Mouse (Mus musculus) forebrain, embryonic 13.5 days (tissue): Measurements from ENCODE around the gene Kank1. TPM values are rescaled to one million over a fixed set of nuclear protein-coding genes. Genes with fewer than 3 reads are reported as not detected.

Source experiments
- ATAC-seq: fragments of 200-750 bp; cut with Nextera tagmentation; 2 replicates; pipeline ENCODE4 v1.8.0; 2017
- H3K27ac ChIP-seq: fragments of 300-500 bp; sonication (generic); 2 replicates; pipeline ENCODE4 v1.5.1; 2015; ENCODE audit warnings: inconsistent platforms, mild to moderate bottlenecking, moderate library complexity
- H3K27me3 ChIP-seq: fragments of 300-500 bp; sonication (generic); 2 replicates; pipeline ENCODE4 v1.6.1; 2015; ENCODE audit warnings: mild to moderate bottlenecking, inconsistent platforms
- H3K36me3 ChIP-seq: fragments of 300-500 bp; sonication (generic); 2 replicates; pipeline ENCODE4 v1.6.1; 2015; ENCODE audit warnings: mild to moderate bottlenecking, inconsistent platforms; ENCODE audit not compliant: poor library complexity, severe bottlenecking
- H3K4me1 ChIP-seq: fragments of 300-500 bp; sonication (generic); 2 replicates; pipeline ENCODE4 v1.6.1; 2015; ENCODE audit warnings: inconsistent platforms
- H3K4me2 ChIP-seq: fragments of 300-500 bp; sonication (generic); 2 replicates; pipeline ENCODE4 v1.6.1; 2015; ENCODE audit warnings: inconsistent platforms, mild to moderate bottlenecking, moderate library complexity
- H3K4me3 ChIP-seq: fragments of 300-500 bp; sonication (generic); 2 replicates; pipeline ENCODE4 v1.5.1; 2015; ENCODE audit warnings: mild to moderate bottlenecking, inconsistent platforms
- H3K9ac ChIP-seq: fragments of 300-500 bp; sonication (generic); 2 replicates; pipeline ENCODE4 v1.6.1; 2015; ENCODE audit warnings: mild to moderate bottlenecking, inconsistent platforms
- H3K9me3 ChIP-seq: fragments of 300-500 bp; sonication (generic); replicated peaks from 2 replicates; pipeline ENCODE4 v1.6.1; 2016; ENCODE audit warnings: inconsistent platforms
- WGBS: fragments of 180-500 bp; shearing (Covaris S2); methylation state at CpG from one replicate; pipeline ENCODE4 v1.1.7; 2015; 5-methylcytosine and 5-hydroxymethylcytosine counted together
- polyA plus RNA-seq: library from polyadenylated mRNA; unstranded; fragments of >200 nt; fragmentation: Nextera tagmentation; extraction: Ambion mirVana; gene quantifications from 2 replicates; pipeline ENCODE4 v1.2.1, GENCODE M21; 2015

Kank1 gene
- polyA plus RNA-seq, 1 experiment from 2014 or later, result 2.7 TPM

GRCm38 (mm10) chr19:25230058-25230974 is 6.5 kb upstream of the Kank1 start:
- H3K4me1 ChIP-seq, result no peaks in the 10 kb centered on the region
- no peak overlapping the region for H3K27ac ChIP-seq
- no peak for ATAC-seq
- H3K9ac ChIP-seq, result no peak overlapping the region
- H3K4me2 ChIP-seq, result no peak overlapping the region
- no peaks in the 10 kb centered on the region for H3K9me3 ChIP-seq
- 78% methylated on average over 4 of the region's 4 CpGs for WGBS
- peaks cover 5% of the 10 kb centered on the region for H3K27me3 ChIP-seq
- H3K4me3 ChIP-seq, result no peak overlapping the region
- no peaks in the 10 kb centered on the region for H3K36me3 ChIP-seq

GRCm38 (mm10) chr19:25230975-25231334 is 5.8 kb upstream of the Kank1 start:
- 42% methylated on average over 4 of the region's 4 CpGs for WGBS
- peaks cover 7% of the 10 kb centered on the region for H3K27me3 ChIP-seq
- no peak overlapping the region for H3K4me2 ChIP-seq
- H3K27ac ChIP-seq, result no peak overlapping the region
- H3K9me3 ChIP-seq, result no peaks in the 10 kb centered on the region
- H3K36me3 ChIP-seq, result no peaks in the 10 kb centered on the region
- H3K4me3 ChIP-seq, result no peak overlapping the region
- no peak for ATAC-seq
- no peaks in the 10 kb centered on the region for H3K4me1 ChIP-seq
- no peak overlapping the region for H3K9ac ChIP-seq

GRCm38 (mm10) chr19:25232032-25232431 is 4.7 kb upstream of the Kank1 start:
- WGBS, result 70% methylated on average over 10 of the region's 10 CpGs
- Histone ChIP-seq H3K27me3 (peaks cover 12% of the 10 kb centered on the region), H3K4me3 (no peak overlapping the region), H3K9ac (no peak overlapping the region), H3K9me3 (no peaks in the 10 kb centered on the region), H3K36me3 (no peaks in the 10 kb centered on the region), H3K27ac (no peak overlapping the region), H3K4me1 (peaks cover under 1% of the 10 kb centered on the region; the same call in 1 of the 2 replicates), H3K4me2 (no peak overlapping the region)
- ATAC-seq, result no peak

- peak overlapping the region; percentile 56 for H3K4me3 ChIP-seq
- H3K36me3 ChIP-seq, result no peaks in the 10 kb centered on the region
- ATAC-seq, result peak; percentile 16; the same call in 1 of the 2 replicates
- H3K9ac ChIP-seq, result peak overlapping the region; percentile 64
- peaks cover 24% of the 10 kb centered on the region for H3K27me3 ChIP-seq
- peaks cover 12% of the 10 kb centered on the region for H3K4me1 ChIP-seq
- peak overlapping the region; percentile 97 for H3K4me2 ChIP-seq
- no peak overlapping the region for H3K27ac ChIP-seq
- WGBS, result under 1% methylated on average over 35 of the region's 35 CpGs
- H3K9me3 ChIP-seq, result no peaks in the 10 kb centered on the region
These were observed 791 bp downstream of the Kank1 start for GRCm38 (mm10) chr19:25237492-25238040.

- WGBS, result 3% methylated on average over 13 of the region's 13 CpGs
These were observed 1.3 kb downstream of the Kank1 start for GRCm38 (mm10) chr19:25238121-25238520.

GRCm38 (mm10) chr19:25243566-25243965 is 6.8 kb downstream of the Kank1 start:
- Histone ChIP-seq H3K27me3 (no peaks in the 10 kb centered on the region), H3K4me1 (no peaks in the 10 kb centered on the region), H3K9ac (no peak overlapping the region), H3K4me2 (no peak overlapping the region), H3K27ac (no peak overlapping the region), H3K36me3 (no peaks in the 10 kb centered on the region), H3K9me3 (no peaks in the 10 kb centered on the region), H3K4me3 (no peak overlapping the region)
- no peak for ATAC-seq
- 89% methylated on average over 4 of the region's 4 CpGs for WGBS

More at GRCm38 (mm10) chr19:25238121-25238520, 1.3 kb downstream of the Kank1 start:
- Histone ChIP-seq H3K36me3 (no peaks in the 10 kb centered on the region), H3K4me2 (peak overlapping the region; percentile 97), H3K9ac (no peak overlapping the region), H3K4me3 (peak overlapping the region; percentile 56; the same call in 1 of the 2 replicates), H3K27me3 (peaks cover 24% of the 10 kb centered on the region), H3K27ac (no peak overlapping the region), H3K4me1 (peaks cover 12% of the 10 kb centered on the region), H3K9me3 (no peaks in the 10 kb centered on the region)
- ATAC-seq, result no peak

GRCm38 (mm10) chr19:25246062-25246461 is 9.3 kb downstream of the Kank1 start:
- no peak overlapping the region for H3K4me2 ChIP-seq
- no peaks in the 10 kb centered on the region for H3K9me3 ChIP-seq
- no peaks in the 10 kb centered on the region for H3K27me3 ChIP-seq
- no peak overlapping the region for H3K9ac ChIP-seq
- H3K27ac ChIP-seq, result no peak overlapping the region
- no peak overlapping the region for H3K4me3 ChIP-seq
- no peak for ATAC-seq
- H3K4me1 ChIP-seq, result 0 out of 2 replicates have a peak, but pooled peaks cover 6% of the 10 kb centered on the region
- WGBS, result 92% methylated on average over 8 of the region's 8 CpGs
- no peaks in the 10 kb centered on the region for H3K36me3 ChIP-seq

- Histone ChIP-seq H3K27me3 (no peaks in the 10 kb centered on the region), H3K4me1 (0 out of 2 replicates have a peak, but pooled peaks cover 6% of the 10 kb centered on the region), H3K27ac (no peak overlapping the region), H3K36me3 (no peaks in the 10 kb centered on the region), H3K9ac (no peak overlapping the region), H3K4me3 (no peak overlapping the region), H3K9me3 (no peaks in the 10 kb centered on the region), H3K4me2 (no peak overlapping the region)
- no peak for ATAC-seq
- 91% methylated on average over 14 of the region's 14 CpGs for whole genome bisulfite sequencing
These were observed 11.2 kb downstream of the Kank1 start for GRCm38 (mm10) chr19:25247858-25248552.

- 20% methylated on average over 13 of the region's 13 CpGs for WGBS
- no peaks in the 10 kb centered on the region for H3K36me3 ChIP-seq
- H3K4me1 ChIP-seq, result 0 out of 2 replicates have a peak, but pooled peaks cover 6% of the 10 kb centered on the region
- no peak overlapping the region for H3K9ac ChIP-seq
- no peak overlapping the region for H3K4me3 ChIP-seq
- no peak for ATAC-seq
- no peaks in the 10 kb centered on the region for H3K27me3 ChIP-seq
- H3K9me3 ChIP-seq, result no peaks in the 10 kb centered on the region
- H3K27ac ChIP-seq, result no peak overlapping the region
- no peak overlapping the region for H3K4me2 ChIP-seq
These were observed 12.5 kb downstream of the Kank1 start for GRCm38 (mm10) chr19:25249230-25249629.

GRCm38 (mm10) chr19:25251610-25252140 is 14.9 kb downstream of the Kank1 start:
- H3K36me3 ChIP-seq, result no peaks in the 10 kb centered on the region
- H3K9me3 ChIP-seq, result no peaks in the 10 kb centered on the region
- no peak overlapping the region for H3K4me2 ChIP-seq
- no peak overlapping the region for H3K9ac ChIP-seq
- H3K4me3 ChIP-seq, result no peak overlapping the region
- 78% methylated on average over 3 of the region's 3 CpGs for WGBS
- no peak for ATAC-seq
- no peaks in the 10 kb centered on the region for H3K27me3 ChIP-seq
- no peak overlapping the region for H3K27ac ChIP-seq
- 0 out of 2 replicates have a peak, but pooled peaks cover 6% of the 10 kb centered on the region for H3K4me1 ChIP-seq

- H3K4me2 ChIP-seq, result no peak overlapping the region
- no peak overlapping the region for H3K4me3 ChIP-seq
- WGBS, result 97% methylated on average over 6 of the region's 6 CpGs
- H3K9ac ChIP-seq, result no peak overlapping the region
- 0 out of 2 replicates have a peak, but pooled peaks cover 6% of the 10 kb centered on the region for H3K4me1 ChIP-seq
- ATAC-seq, result no peak
- H3K36me3 ChIP-seq, result no peaks in the 10 kb centered on the region
- no peaks in the 10 kb centered on the region for H3K27me3 ChIP-seq
- no peak overlapping the region for H3K27ac ChIP-seq
- H3K9me3 ChIP-seq, result no peaks in the 10 kb centered on the region
These were observed 16.4 kb downstream of the Kank1 start for GRCm38 (mm10) chr19:25253198-25253597.

- no peak overlapping the region for H3K9ac ChIP-seq
- H3K4me1 ChIP-seq, result 0 out of 2 replicates have a peak, but pooled peaks cover 6% of the 10 kb centered on the region
- no peaks in the 10 kb centered on the region for H3K36me3 ChIP-seq
- no peak overlapping the region for H3K4me3 ChIP-seq
- no peak overlapping the region for H3K4me2 ChIP-seq
- 89% methylated on average over 3 of the region's 3 CpGs for WGBS
- H3K9me3 ChIP-seq, result no peaks in the 10 kb centered on the region
- H3K27me3 ChIP-seq, result no peaks in the 10 kb centered on the region
- no peak for ATAC-seq
- H3K27ac ChIP-seq, result no peak overlapping the region
These were observed 16.9 kb downstream of the Kank1 start for GRCm38 (mm10) chr19:25253628-25254027.
